Mouse (Mus musculus) G1E (cell line): ENCODE measurements around the gene 1110032F04Rik.

ENCODE experiments used
- CTCF ChIP-seq: IDR thresholded peaks from 2 replicates; pipeline ENCODE4 v1.5.1; 2012; ENCODE audit warnings: low read depth, low read length, inconsistent platforms, mixed read lengths
- GATA1 ChIP-seq: IDR thresholded peaks from 2 replicates; pipeline ENCODE4 v1.6.1; 2012; ENCODE audit warnings: borderline replicate concordance, low read length, inconsistent platforms, mixed read lengths

GRCm38 (mm10) chr3:68869211-68869690 is at the start of gene 1110032F04Rik:
- no peak for TF ChIP-seq CTCF
- no peak for TF ChIP-seq GATA1
